Mouse (Mus musculus) embryo, embryonic 10.5 days (tissue): ENCODE measurements around the gene Shisa5.

Source experiments
- DNase-seq: peaks from one replicate; pipeline ENCODE4 v3.0.0-alpha.2; 2015; ENCODE audit warnings: low spot score

Shisa5 gene

GRCm38 (mm10) chr9:109054712-109055111 is 16.3 kb downstream of the Shisa5 start:
- DNase-seq: peak; percentile 73

GRCm38 (mm10) chr9:109055271-109056030 is 17.1 kb downstream of the Shisa5 start:
- DNase-seq: no peak

GRCm38 (mm10) chr9:109056081-109056690 is 17.8 kb downstream of the Shisa5 start:
- DNase-seq: no peak

GRCm38 (mm10) chr9:109056916-109057315 is 18.6 kb downstream of the Shisa5 start:
- DNase-seq: no peak

GRCm38 (mm10) chr9:109057543-109057942 is 19.2 kb downstream of the Shisa5 start:
- no peak for DNase-seq

- no peak for DNase-seq
Observed at GRCm38 (mm10) chr9:109058006-109058765, 19.8 kb downstream of the Shisa5 start.

- DNase-seq: peak; percentile 86
Observed at GRCm38 (mm10) chr9:109059136-109059903, 21.0 kb downstream of the Shisa5 start, which contains the start of gene Trex1. Gene Trex1, minus strand, starts transcription at chr9:109059734.

GRCm38 (mm10) chr9:109060184-109060897 is 22.0 kb downstream of the Shisa5 start:
- DNase-seq: no peak

- no peak for DNase-seq
Observed at GRCm38 (mm10) chr9:109060898-109061295, 22.5 kb downstream of the Shisa5 start.

- DNase-seq: no peak
Observed at GRCm38 (mm10) chr9:109068095-109068735, 29.9 kb downstream of the Shisa5 start.

- peak; percentile 94 for DNase-seq
Observed at GRCm38 (mm10) chr9:109073661-109074573, 35.6 kb downstream of the Shisa5 start, which contains the start of gene Atrip. Gene Atrip, minus strand, starts transcription at chr9:109074124.

- DNase-seq: no peak
Observed at GRCm38 (mm10) chr9:109080516-109080915, 42.2 kb downstream of the Shisa5 start.

GRCm38 (mm10) chr9:109081749-109082123 is 43.4 kb downstream of the Shisa5 start:
- DNase-seq: peak; percentile 11

- peak; percentile 95 for DNase-seq
Observed at GRCm38 (mm10) chr9:109082124-109082800, 43.9 kb downstream of the Shisa5 start, which contains the start of the genes Ccdc51 and Tma7. Gene Ccdc51, plus strand, starts transcription at chr9:109082493. Gene Tma7, minus strand, starts transcription at chr9:109082587.

GRCm38 (mm10) chr9:109084922-109085321 is 46.6 kb downstream of the Shisa5 start:
- peak; percentile 75 for DNase-seq

GRCm38 (mm10) chr9:109087987-109088386 is 49.6 kb downstream of the Shisa5 start:
- DNase-seq: peak; percentile 76

- DNase-seq: no peak
Observed at GRCm38 (mm10) chr9:109090446-109090845, 52.1 kb downstream of the Shisa5 start.

GRCm38 (mm10) chr9:109091802-109092201 is 53.4 kb downstream of the Shisa5 start:
- no peak for DNase-seq

GRCm38 (mm10) chr9:109092799-109093198 is 54.4 kb downstream of the Shisa5 start:
- DNase-seq: peak; percentile 39
